22 mouse cellular contexts compared by ENCODE assay signal in genomic region chr15:102578351-102578750, GRCm38 (mm10). TPM values are rescaled to one million over a fixed set of nuclear protein-coding genes. Genes with fewer than 3 reads are reported as not detected.
A peak's percentile ranks its signal among the peaks of the same experiment; 100 is the strongest.
DNase-seq lines count a peak whose midpoint lies in the region; ATAC-seq and TF ChIP-seq lines count a peak whose summit lies in the region.
"Had no signal": no experiment of that assay in that cellular context is flagged by ENCODE, and none has a peak within 500 bp of the region (broad histone marks: within the 10 kb centered on the region; RNA-seq: fewer than 3 reads in every experiment).

No protein-coding gene starts in this region.

- TF ChIP-seq CTCF in liver, adult 2 months (IDR thresholded peaks at IDR 0.05; ENCODE audit: low read depth, low read length): no peak
- TF ChIP-seq CTCF in liver, postnatal 0 days (IDR thresholded peaks at IDR 0.05; ENCODE audit: low read depth): no peak

- peaks cover 14% of the 10 kb centered on the region; the same call in 1 of the 2 replicates for H3K79me2 ChIP-seq in liver, adult 2 months (ENCODE audit: control insufficient read depth, insufficient read depth, low read length)

- peak; percentile 92 for DNase-seq in liver, adult 2 months (ENCODE audit: extremely low read depth, low read depth, low spot score)
- no peak for DNase-seq in liver, postnatal 0 days
- DNase-seq: adrenal gland, adult 2 months; adrenal gland, adult 8-10 months; adrenal gland, postnatal 10 days; adrenal gland, postnatal 14 days; adrenal gland, postnatal 25 days; adrenal gland, postnatal 36 days; B cell, adult 2 months; cerebellum, adult 11 months; cerebellum, adult 11-12 months; cerebellum, adult 18-20 months; cerebellum, adult 2 months had no signal

- no peak overlapping the region for H3K4me3 ChIP-seq in liver, adult 2 months (ENCODE audit: insufficient read depth, low read depth, low read length)
- H3K4me3 ChIP-seq in liver, postnatal 0 days (ENCODE audit: low read depth, low read length): no peak overlapping the region

- peaks cover 2% of the 10 kb centered on the region; the same call in 1 of the 2 replicates for H3K4me1 ChIP-seq in liver, adult 2 months (ENCODE audit: control insufficient read depth, insufficient read depth, low read length)
- H3K4me1 ChIP-seq in liver, postnatal 0 days (ENCODE audit: insufficient read depth): 0 out of 2 replicates have a peak, but pooled peaks cover 2% of the 10 kb centered on the region

- no peak for TF ChIP-seq EP300 in liver, postnatal 0 days (IDR thresholded peaks at IDR 0.05; ENCODE audit: low read depth)

- H3K9ac ChIP-seq in liver, adult 2 months (ENCODE audit: low read depth, low read length): no peak overlapping the region
- no peak overlapping the region for H3K9ac ChIP-seq in liver, postnatal 0 days (replicated peaks)

- no peak for ATAC-seq in liver, postnatal 0 days
- ATAC-seq: activated CD4-positive, CD25-positive, alpha-beta regulatory T cell, adult 4 months; CD4-positive, CD25-positive, alpha-beta regulatory T cell, adult 4 months; Patski had no signal

- H3K27me3 ChIP-seq in liver, adult 2 months (ENCODE audit: control insufficient read depth, insufficient read depth, low read length): no peaks in the 10 kb centered on the region
- H3K27me3 ChIP-seq in liver, postnatal 0 days (ENCODE audit: insufficient read depth, low read length): no peaks in the 10 kb centered on the region
- H3K27me3 ChIP-seq: CH12.LX, Patski had no signal

- 61% methylated on average over 2 of the region's 2 CpGs for WGBS in liver, adult 2 months
- WGBS in liver, postnatal 0 days (ENCODE audit: insufficient replicate concordance): 69% methylated on average over 2 of the region's 2 CpGs

- H3K4me2 ChIP-seq in liver, postnatal 0 days (ENCODE audit: low read depth, low read length): no peak overlapping the region

- no peak for TF ChIP-seq POLR2A in liver, adult 2 months (IDR thresholded peaks at IDR 0.05; ENCODE audit: extremely low read depth, insufficient read depth, low read length)

- no peaks in the 10 kb centered on the region for H3K9me3 ChIP-seq in liver, postnatal 0 days (ENCODE audit: low read length)
- H3K9me3 ChIP-seq: G1E had no signal

- peaks cover 3% of the 10 kb centered on the region; the same call in 1 of the 2 replicates for H3K36me3 ChIP-seq in liver, adult 2 months (ENCODE audit: control insufficient read depth, insufficient read depth, low read length)
- 0 out of 2 replicates have a peak, but pooled peaks cover 5% of the 10 kb centered on the region for H3K36me3 ChIP-seq in liver, postnatal 0 days (replicated peaks; ENCODE audit: insufficient read depth, low read length)

- no peak overlapping the region for H3K27ac ChIP-seq in liver, adult 2 months (replicated peaks; ENCODE audit: insufficient read depth, low read depth, low read length)
- no peak overlapping the region for H3K27ac ChIP-seq in liver, postnatal 0 days (ENCODE audit: low read depth)

RNA-seq across cellular contexts. Expression of gene Gm28047, which starts 46.5 kb away (rescaled TPM):
- total RNA-seq in liver, adult 2 months (2014; rRNA removed): not detected in 2 replicates
- polyA plus RNA-seq in liver, adult 2 months (2012; rRNA removed): not detected in 2 replicates
- not detected in 2 replicates for polyA plus RNA-seq in liver, postnatal 0 days (2015; fragmentation: Nextera tagmentation; extraction: Ambion mirVana)
- total RNA-seq: adrenal gland, postnatal 14 days; CH12.LX; ES-E14; G1E; MEL had no signal
- polyA plus RNA-seq: adrenal gland, adult 2 months; brain, embryonic 14.5 days; C2C12; cerebellum, adult 2 months; G1E; Patski had no signal

RNA-seq across cellular contexts. Expression of gene Atf7, which starts 46.9 kb away (rescaled TPM):
- total RNA-seq in liver, adult 2 months (2014; rRNA removed): 10.1 and 12.6 TPM in 2 replicates
- polyA plus RNA-seq in liver, adult 2 months (2012; rRNA removed): 27.8 and 41.1 TPM in 2 replicates
- polyA plus RNA-seq in liver, postnatal 0 days (2015; fragmentation: Nextera tagmentation; extraction: Ambion mirVana): 7.7 and 8.1 TPM in 2 replicates

RNA-seq across cellular contexts. Expression of gene Npff, which starts 53.6 kb away (rescaled TPM):
- 0.27 and 0.65 TPM in 2 replicates for total RNA-seq in liver, adult 2 months (2014; rRNA removed)
- 1.4 and 3.5 TPM in 2 replicates for polyA plus RNA-seq in liver, adult 2 months (2012; rRNA removed)
- 0.42 and 0.60 TPM in 2 replicates for polyA plus RNA-seq in liver, postnatal 0 days (2015; fragmentation: Nextera tagmentation; extraction: Ambion mirVana)
